ENCODE assay signal across 20 mouse cellular contexts in genomic region chr6:31097254-31097653, GRCm38 (mm10).
DNase-seq lines count a peak whose midpoint lies in the region; ATAC-seq and TF ChIP-seq lines count a peak whose summit lies in the region.
"Had no signal": no experiment of that assay in that cellular context is flagged by ENCODE, and none has a peak within 500 bp of the region (broad histone marks: within the 10 kb centered on the region; RNA-seq: fewer than 3 reads in every experiment).

No protein-coding gene starts in this region.

- DNase-seq in cerebellum, adult 2 months, result no peak
- DNase-seq in cerebellum, adult 9-11 months, result no peak
- no peak for DNase-seq in heart, postnatal 4 days
- no peak for DNase-seq in liver, adult 2 months (ENCODE audit: extremely low read depth, low read depth, low spot score)
- DNase-seq in liver, postnatal 0 days, result no peak
- no peak for DNase-seq in thymus, adult 2 months
- DNase-seq: cerebellum, adult 9-10 months; kidney, adult 8-10 months; kidney, postnatal 25 days; layer of hippocampus, adult 9-11 months; lung, adult 2 months; lung, postnatal 36 days had no signal

- no peaks in the 10 kb centered on the region for H3K27me3 ChIP-seq in cerebellum, adult 2 months (ENCODE audit: control insufficient read depth, insufficient read depth, low read length)
- H3K27me3 ChIP-seq in heart, embryonic 15.5 days, result no peaks in the 10 kb centered on the region
- no peaks in the 10 kb centered on the region for H3K27me3 ChIP-seq in liver, adult 2 months (ENCODE audit: control insufficient read depth, insufficient read depth, low read length)
- no peaks in the 10 kb centered on the region for H3K27me3 ChIP-seq in liver, postnatal 0 days (ENCODE audit: insufficient read depth, low read length)
- no peaks in the 10 kb centered on the region for H3K27me3 ChIP-seq in forebrain, embryonic 15.5 days
- no peaks in the 10 kb centered on the region for H3K27me3 ChIP-seq in thymus, adult 2 months (ENCODE audit: control insufficient read depth, insufficient read depth, low read length)
- H3K27me3 ChIP-seq: embryonic facial prominence, embryonic 13.5 days; limb, embryonic 15.5 days; midbrain, embryonic 15.5 days; stomach, embryonic 15.5 days had no signal

- H3K4me1 ChIP-seq in cerebellum, adult 2 months (ENCODE audit: control insufficient read depth, insufficient read depth, low read length), result peaks cover 48% of the 10 kb centered on the region
- H3K4me1 ChIP-seq in heart, embryonic 15.5 days (replicated peaks), result peaks cover 33% of the 10 kb centered on the region
- H3K4me1 ChIP-seq in liver, adult 2 months (ENCODE audit: control insufficient read depth, insufficient read depth, low read length), result peaks cover 33% of the 10 kb centered on the region
- H3K4me1 ChIP-seq in liver, postnatal 0 days (ENCODE audit: insufficient read depth), result no peaks in the 10 kb centered on the region
- peaks cover 33% of the 10 kb centered on the region for H3K4me1 ChIP-seq in forebrain, embryonic 15.5 days
- peaks cover 18% of the 10 kb centered on the region for H3K4me1 ChIP-seq in thymus, adult 2 months (replicated peaks; ENCODE audit: control insufficient read depth, insufficient read depth, low read length)

- no peak overlapping the region for H3K4me3 ChIP-seq in cerebellum, adult 2 months (replicated peaks; ENCODE audit: insufficient read depth, low read depth, low read length)
- H3K4me3 ChIP-seq in heart, embryonic 15.5 days, result no peak overlapping the region
- no peak overlapping the region for H3K4me3 ChIP-seq in liver, adult 2 months (ENCODE audit: insufficient read depth, low read depth, low read length)
- no peak overlapping the region for H3K4me3 ChIP-seq in liver, postnatal 0 days (ENCODE audit: low read depth, low read length)
- no peak overlapping the region for H3K4me3 ChIP-seq in forebrain, embryonic 15.5 days
- H3K4me3 ChIP-seq in thymus, adult 2 months (ENCODE audit: control insufficient read depth, insufficient read depth, low read length), result no peak overlapping the region
- H3K4me3 ChIP-seq: embryonic facial prominence, embryonic 13.5 days; limb, embryonic 15.5 days; midbrain, embryonic 15.5 days; stomach, embryonic 15.5 days had no signal

- no peak overlapping the region for H3K9ac ChIP-seq in heart, embryonic 15.5 days
- H3K9ac ChIP-seq in liver, adult 2 months (ENCODE audit: low read depth, low read length), result no peak overlapping the region
- no peak overlapping the region for H3K9ac ChIP-seq in liver, postnatal 0 days (replicated peaks)
- no peak overlapping the region for H3K9ac ChIP-seq in forebrain, embryonic 15.5 days (replicated peaks)
- H3K9ac ChIP-seq: embryonic facial prominence, embryonic 13.5 days; limb, embryonic 15.5 days; midbrain, embryonic 15.5 days; stomach, embryonic 15.5 days had no signal

- peak overlapping the region; percentile 70; the same call in 1 of the 2 replicates for H3K27ac ChIP-seq in cerebellum, adult 2 months (ENCODE audit: insufficient read depth, low read length)
- peak overlapping the region; percentile 84 for H3K27ac ChIP-seq in heart, embryonic 15.5 days
- H3K27ac ChIP-seq in liver, adult 2 months (replicated peaks; ENCODE audit: insufficient read depth, low read depth, low read length), result peak overlapping the region; percentile 33; the same call in 1 of the 2 replicates
- no peak overlapping the region for H3K27ac ChIP-seq in liver, postnatal 0 days (ENCODE audit: low read depth)
- H3K27ac ChIP-seq in forebrain, embryonic 15.5 days (replicated peaks), result peak overlapping the region; percentile 77
- H3K27ac ChIP-seq in thymus, adult 2 months (ENCODE audit: control insufficient read depth, insufficient read depth, low read length), result no peak overlapping the region
- H3K27ac ChIP-seq: stomach, embryonic 15.5 days had no signal

- H3K79me2 ChIP-seq in liver, adult 2 months (ENCODE audit: control insufficient read depth, insufficient read depth, low read length), result peaks cover 28% of the 10 kb centered on the region; the same call in 1 of the 2 replicates

- no peaks in the 10 kb centered on the region for H3K9me3 ChIP-seq in heart, embryonic 15.5 days (replicated peaks)
- H3K9me3 ChIP-seq in liver, postnatal 0 days (ENCODE audit: low read length), result no peaks in the 10 kb centered on the region
- no peaks in the 10 kb centered on the region for H3K9me3 ChIP-seq in forebrain, embryonic 15.5 days
- H3K9me3 ChIP-seq: embryonic facial prominence, embryonic 13.5 days; G1E; limb, embryonic 15.5 days; midbrain, embryonic 15.5 days; stomach, embryonic 15.5 days had no signal

- TF ChIP-seq POLR2A in cerebellum, adult 2 months (IDR thresholded peaks at IDR 0.05; ENCODE audit: borderline replicate concordance, insufficient read depth, low read length), result no peak
- TF ChIP-seq POLR2A in liver, adult 2 months (IDR thresholded peaks at IDR 0.05; ENCODE audit: extremely low read depth, insufficient read depth, low read length), result no peak
- TF ChIP-seq POLR2A in thymus, adult 2 months (IDR thresholded peaks at IDR 0.05; ENCODE audit: control insufficient read depth, extremely low read depth, insufficient read depth, low read length, poor library complexity), result no peak

- TF ChIP-seq EP300 in liver, postnatal 0 days (IDR thresholded peaks at IDR 0.05; ENCODE audit: low read depth), result no peak

- no peak for ATAC-seq in heart, embryonic 15.5 days (replicated peaks; ENCODE audit: insufficient number of reproducible peaks, insufficient read depth, low FRiP score, low read depth)
- no peak for ATAC-seq in liver, postnatal 0 days
- no peak for ATAC-seq in forebrain, embryonic 15.5 days (replicated peaks)
- ATAC-seq: CD4-positive, CD25-positive, alpha-beta regulatory T cell, adult 4 months had no signal

- WGBS in cerebellum, adult 2 months, result 46% methylated on average over 9 of the region's 9 CpGs
- 69% methylated on average over 9 of the region's 9 CpGs for WGBS in heart, embryonic 15.5 days
- 81% methylated on average over 9 of the region's 9 CpGs for WGBS in liver, adult 2 months
- WGBS in liver, postnatal 0 days (ENCODE audit: insufficient replicate concordance), result 76% methylated on average over 9 of the region's 9 CpGs
- 77% methylated on average over 9 of the region's 9 CpGs for WGBS in forebrain, embryonic 15.5 days
- 83% methylated on average over 9 of the region's 9 CpGs for WGBS in thymus, adult 2 months

- no peak overlapping the region for H3K4me2 ChIP-seq in heart, embryonic 15.5 days
- no peak overlapping the region for H3K4me2 ChIP-seq in liver, postnatal 0 days (ENCODE audit: low read depth, low read length)
- H3K4me2 ChIP-seq in forebrain, embryonic 15.5 days (replicated peaks), result no peak overlapping the region
- H3K4me2 ChIP-seq: embryonic facial prominence, embryonic 13.5 days; limb, embryonic 15.5 days; midbrain, embryonic 15.5 days; stomach, embryonic 15.5 days had no signal

- H3K36me3 ChIP-seq in heart, embryonic 15.5 days, result no peaks in the 10 kb centered on the region
- peaks cover 8% of the 10 kb centered on the region; the same call in 1 of the 2 replicates for H3K36me3 ChIP-seq in liver, adult 2 months (ENCODE audit: control insufficient read depth, insufficient read depth, low read length)
- H3K36me3 ChIP-seq in liver, postnatal 0 days (replicated peaks; ENCODE audit: insufficient read depth, low read length), result 0 out of 2 replicates have a peak, but pooled peaks cover 2% of the 10 kb centered on the region
- no peaks in the 10 kb centered on the region for H3K36me3 ChIP-seq in forebrain, embryonic 15.5 days
- H3K36me3 ChIP-seq in thymus, adult 2 months (ENCODE audit: control insufficient read depth, insufficient read depth, low read length), result no peaks in the 10 kb centered on the region
- H3K36me3 ChIP-seq: embryonic facial prominence, embryonic 13.5 days; limb, embryonic 15.5 days; midbrain, embryonic 15.5 days; stomach, embryonic 15.5 days had no signal

- no peak for TF ChIP-seq CTCF in cerebellum, adult 2 months (IDR thresholded peaks at IDR 0.05; ENCODE audit: borderline replicate concordance, insufficient read depth, low read depth, low read length)
- no peak for TF ChIP-seq CTCF in liver, adult 2 months (IDR thresholded peaks at IDR 0.05; ENCODE audit: low read depth, low read length)
- no peak for TF ChIP-seq CTCF in liver, postnatal 0 days (IDR thresholded peaks at IDR 0.05; ENCODE audit: low read depth)
- TF ChIP-seq CTCF in thymus, adult 2 months (IDR thresholded peaks at IDR 0.05; ENCODE audit: borderline replicate concordance, control insufficient read depth, extremely low read depth, insufficient read depth, low read length, poor library complexity), result no peak

Comparison
In these comparisons a context has a peak if more than half of its experiments do, and no peak if none do; other contexts are left out.
1. H3K27ac ChIP-seq: peak in cerebellum, adult 2 months (single experiment), heart, embryonic 15.5 days (single experiment), liver, adult 2 months (single experiment) and forebrain, embryonic 15.5 days (single experiment); none in liver, postnatal 0 days (single experiment) and thymus, adult 2 months (single experiment).